Mouse (Mus musculus) subcutaneous adipose tissue, adult 2 months (tissue): ENCODE results near the gene Sirpa. TPM values are rescaled to one million over a fixed set of nuclear protein-coding genes. Genes with fewer than 3 reads are reported as not detected.

Experiments
- polyA plus RNA-seq: library from polyadenylated mRNA; depleted of rRNA; stranded (reverse); fragments of >200 nt; gene quantifications from 2 replicates; pipeline ENCODE4 v1.2.3, GENCODE M21; 2012; ENCODE audit warnings: low replicate concordance; rRNA removed

Gene Sirpa
- 69.9 and 99.1 TPM in 2 replicates for polyA plus RNA-seq

DNA sequence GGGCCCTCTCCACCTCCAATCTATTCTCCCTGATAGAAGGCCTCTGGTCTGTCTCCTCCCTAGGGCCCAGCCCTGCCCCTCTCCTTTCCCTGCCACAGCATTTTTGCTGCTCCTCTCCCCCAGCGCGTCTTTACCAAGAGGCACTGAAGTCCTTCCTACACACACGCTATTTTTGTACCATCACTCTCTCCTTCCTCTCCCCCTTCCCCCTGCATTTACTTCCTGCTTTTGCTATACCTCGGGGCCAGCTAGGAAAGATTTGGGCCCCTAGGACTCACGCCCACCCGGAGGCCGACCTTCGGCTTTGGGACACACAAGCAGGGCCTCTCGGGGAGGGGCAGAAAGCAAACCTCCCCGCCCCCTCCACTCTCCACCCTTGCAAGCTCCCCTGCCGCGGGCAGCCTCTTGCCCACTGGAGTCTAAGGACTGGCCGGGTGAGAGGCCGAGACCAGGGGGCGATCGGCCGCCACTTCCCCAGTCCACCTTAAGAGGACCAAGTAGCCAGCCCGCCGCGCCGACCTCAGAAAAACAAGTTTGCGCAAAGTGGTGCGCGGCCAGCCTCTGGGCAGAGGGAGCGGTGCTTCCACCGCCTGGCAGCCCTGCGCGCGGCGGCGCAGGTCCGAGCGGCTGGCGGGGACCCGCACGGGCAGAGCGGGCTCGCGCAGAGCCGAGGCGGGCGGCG lies at the start of gene Sirpa:
Gene Sirpa (plus strand): TSS at position 377 of the 682 bp plus-strand sequence.

Other genes with a start within 250 kb of the Sirpa start
- gene Il1b, start 221.7 kb upstream of the Sirpa start, polyA plus RNA-seq: 0.20 and 1.8 TPM in 2 replicates
- not detected in 2 replicates for gene F830045P16Rik, start 56.2 kb upstream of the Sirpa start, polyA plus RNA-seq
- gene Pdyn, start 107.0 kb downstream of the Sirpa start, polyA plus RNA-seq: not detected in 2 replicates
- 17.2 and 25.3 TPM in 2 replicates for gene Stk35, start 207.7 kb downstream of the Sirpa start, polyA plus RNA-seq